Mouse (Mus musculus) lung, adult 2 months (tissue): ENCODE measurements at regions not wholly inside any gene's neighbourhood (a gene's known extent, or its start where the extent isn't known, plus 50 kb on each side); places are given as distances from the start of the nearest gene placed in this dataset.

ENCODE experiments used
- CTCF ChIP-seq: fragments of 200-500 bp; IDR thresholded peaks from 2 replicates; pipeline ENCODE4 v1.5.1; 2011; ENCODE audit warnings: mild to moderate bottlenecking, low read length, control low read depth; ENCODE audit not compliant: insufficient read depth
- POLR2A ChIP-seq: fragments of 200-500 bp; IDR thresholded peaks from 2 replicates; pipeline ENCODE4 v1.6.1; 2011; ENCODE audit warnings: low read depth, mild to moderate bottlenecking, control low read depth, low read length, borderline replicate concordance; ENCODE audit errors: extremely low read depth

GRCm38 (mm10) chr15:8576975-8577374 lies 57.2 kb upstream of the Gm2310 start:
- TF ChIP-seq CTCF (no peak), POLR2A (no peak)
